Mouse (Mus musculus) urinary bladder, postnatal 25 days (tissue): ENCODE measurements around the gene Tirap.
"Not testable (repeated sequence)": the region's sequence is repeated elsewhere in the genome, so short reads cannot be mapped to it uniquely, and the experiment has no call there.

Experiments
- DNase-seq: peaks from one replicate; pipeline ENCODE4 v3.0.0; 2022; ENCODE audit warnings: low spot score

The Tirap gene

GRCm38 (mm10) chr9:35147261-35147660 is 52.8 kb downstream of the Tirap start:
- DNase-seq = not testable (repeated sequence)

- no peak for DNase-seq
These were observed 54.3 kb downstream of the Tirap start for GRCm38 (mm10) chr9:35145829-35146228.

- no peak for DNase-seq
These were observed 55.0 kb downstream of the Tirap start for GRCm38 (mm10) chr9:35145118-35145517.

GRCm38 (mm10) chr9:35142221-35142620 is 57.9 kb downstream of the Tirap start:
- DNase-seq = no peak

GRCm38 (mm10) chr9:35139231-35139744 is 60.8 kb downstream of the Tirap start:
- no peak for DNase-seq

GRCm38 (mm10) chr9:35138029-35138428 is 62.1 kb downstream of the Tirap start:
- no peak for DNase-seq

- DNase-seq = no peak
These were observed 64.5 kb downstream of the Tirap start for GRCm38 (mm10) chr9:35135575-35135974.
